Mouse (Mus musculus) cerebellum, postnatal 10 days (tissue): ENCODE data around the gene Il6.
A peak's percentile ranks its signal among the peaks of the same experiment; 100 is the strongest.
"Not testable (repeated sequence)": the region's sequence is repeated elsewhere in the genome, so short reads cannot be mapped to it uniquely, and the experiment has no call there.

Source experiments
- DNase-seq, 2 experiments: peaks; one replicate each; pipeline ENCODE4 v3.0.0; 2021; ENCODE audit warnings: mixed read lengths in 2 of 2

The Il6 gene

DNA sequence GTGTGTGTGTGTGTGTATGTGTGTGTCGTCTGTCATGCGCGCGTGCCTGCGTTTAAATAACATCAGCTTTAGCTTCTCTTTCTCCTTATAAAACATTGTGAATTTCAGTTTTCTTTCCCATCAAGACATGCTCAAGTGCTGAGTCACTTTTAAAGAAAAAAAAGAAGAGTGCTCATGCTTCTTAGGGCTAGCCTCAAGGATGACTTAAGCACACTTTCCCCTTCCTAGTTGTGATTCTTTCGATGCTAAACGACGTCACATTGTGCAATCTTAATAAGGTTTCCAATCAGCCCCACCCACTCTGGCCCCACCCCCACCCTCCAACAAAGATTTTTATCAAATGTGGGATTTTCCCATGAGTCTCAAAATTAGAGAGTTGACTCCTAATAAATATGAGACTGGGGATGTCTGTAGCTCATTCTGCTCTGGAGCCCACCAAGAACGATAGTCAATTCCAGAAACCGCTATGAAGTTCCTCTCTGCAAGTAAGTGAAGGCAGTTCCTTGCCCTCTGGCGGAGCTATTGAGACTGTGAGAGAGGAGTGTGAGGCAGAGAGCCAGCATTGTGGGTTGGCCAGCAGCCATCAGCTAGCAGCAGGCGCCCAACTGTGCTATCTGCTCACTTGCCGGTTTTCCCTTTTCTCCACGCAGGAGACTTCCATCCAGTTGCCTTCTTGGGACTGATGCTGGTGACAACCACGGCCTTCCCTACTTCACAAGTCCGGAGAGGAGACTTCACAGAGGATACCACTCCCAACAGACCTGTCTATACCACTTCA, at the start of gene Il6:
Il6 (plus strand) TSS at position 389 of the 778 bp plus-strand sequence.
- DNase-seq, result peak; percentile 97

DNA sequence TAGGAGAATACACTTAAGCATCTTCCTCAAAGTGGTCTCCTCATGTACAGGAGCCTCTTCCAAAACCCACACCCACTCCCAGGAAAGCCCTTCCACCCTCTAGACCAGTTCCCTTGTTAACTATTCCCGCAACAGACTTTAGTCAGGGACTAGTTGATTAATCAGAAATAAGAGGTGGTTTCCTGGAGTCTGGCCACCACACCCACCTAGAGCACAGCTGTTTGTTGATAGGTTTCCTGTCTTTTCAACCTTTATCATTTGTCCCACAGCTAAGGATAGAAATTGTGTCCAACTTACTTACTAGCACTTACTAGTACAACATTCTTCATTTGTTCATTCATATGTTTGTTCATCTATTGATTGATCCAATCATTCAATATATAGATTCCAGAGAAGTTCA, 49.4 kb upstream of the Il6 start:
- DNase-seq, result no peak

DNA sequence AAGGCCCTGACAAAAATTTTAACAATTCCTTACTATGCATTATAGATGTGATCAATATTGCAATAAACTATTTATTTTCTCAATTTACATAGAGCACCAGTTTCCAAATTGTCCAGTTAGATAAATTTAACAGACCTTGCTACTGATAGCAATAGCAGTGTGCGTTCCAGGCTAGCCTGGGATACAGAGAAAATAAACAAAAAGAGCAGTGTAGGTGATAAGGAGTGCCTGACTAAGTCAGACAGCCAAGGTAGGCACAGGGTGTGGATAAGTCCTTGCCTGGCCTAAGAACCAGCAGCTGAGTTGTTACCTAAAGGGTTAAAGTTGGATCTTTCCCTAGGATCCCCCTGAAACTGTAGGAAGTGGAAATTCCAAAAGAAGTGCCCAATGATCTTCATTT, 42.7 kb upstream of the Il6 start:
- no peak for DNase-seq

DNA sequence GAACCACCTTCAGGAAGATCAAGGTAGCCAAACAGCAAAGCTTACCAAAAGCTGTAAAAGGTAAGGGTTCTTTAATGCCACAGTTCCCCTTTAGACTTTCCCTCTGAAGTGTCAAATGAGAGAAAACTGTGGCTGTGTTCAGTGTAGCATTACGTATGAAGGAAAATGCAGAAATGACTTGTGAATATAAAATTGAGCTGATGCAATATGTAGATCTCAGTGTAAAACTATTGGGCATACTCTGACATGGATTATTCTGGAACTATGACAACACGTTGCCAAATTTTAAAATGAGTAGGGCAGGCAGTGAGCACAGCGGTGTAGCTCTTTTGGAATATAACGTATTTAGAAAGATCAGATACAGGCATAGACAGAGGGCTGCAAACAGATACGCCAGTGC, 40.1 kb upstream of the Il6 start:
- no peak for DNase-seq

DNA sequence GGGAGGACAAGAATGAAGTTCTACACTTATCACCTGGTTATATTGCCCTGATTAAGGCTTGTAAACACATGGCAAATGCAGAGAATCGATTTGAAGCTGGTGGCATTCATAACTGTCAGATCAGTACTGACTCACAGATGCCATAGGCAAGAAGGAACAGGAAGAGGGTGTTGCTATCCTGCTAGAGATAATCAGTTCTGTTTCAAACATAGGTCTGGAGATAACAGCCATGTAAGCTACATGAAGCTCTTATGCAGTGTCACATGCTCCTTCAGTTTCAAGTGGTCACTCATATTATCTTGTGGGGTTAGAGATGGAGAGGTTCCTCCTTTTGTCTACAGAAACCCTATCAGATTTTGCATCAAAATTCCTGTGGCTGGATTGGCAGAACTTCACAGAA, 39.4 kb upstream of the Il6 start:
- no peak for DNase-seq

DNA sequence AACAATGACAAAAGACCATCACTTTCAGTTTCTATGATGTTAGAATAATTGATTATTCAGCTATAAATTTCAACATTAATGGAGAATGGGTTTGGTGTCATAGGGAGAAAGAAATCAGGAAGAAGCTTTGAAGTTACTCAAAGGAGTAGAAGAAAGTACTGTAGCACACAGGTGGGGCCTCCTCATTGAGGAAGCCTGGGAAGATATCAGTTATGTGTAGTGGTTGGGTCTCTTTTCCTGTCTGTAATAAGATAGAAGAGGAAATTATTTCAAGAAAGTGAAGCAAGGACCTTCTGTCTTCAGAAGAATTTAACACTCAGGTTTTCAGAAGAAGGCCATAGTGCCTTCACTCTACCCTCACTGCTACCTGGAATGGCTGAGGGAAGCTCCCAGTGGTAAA, 38.8 kb upstream of the Il6 start:
- no peak for DNase-seq

DNA sequence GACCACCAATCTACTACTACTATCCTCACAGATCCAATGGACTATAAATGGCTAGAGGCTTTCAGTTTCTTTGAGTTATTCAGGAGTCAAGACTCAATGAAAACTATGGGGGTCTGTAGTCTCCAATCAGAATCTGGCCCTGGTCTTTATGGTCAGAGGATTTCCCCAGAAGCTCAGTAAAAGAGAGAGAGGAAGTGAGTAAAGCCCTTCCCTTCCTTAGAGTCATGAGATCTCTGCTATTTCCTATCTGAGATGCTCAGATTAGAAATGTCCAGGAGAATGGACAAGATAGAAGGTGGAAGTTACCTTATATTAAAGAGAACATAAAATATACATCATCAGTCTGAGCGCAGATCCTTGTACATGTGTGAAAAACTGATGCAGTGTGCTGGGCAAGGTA, 19.3 kb upstream of the Il6 start:
- DNase-seq, result no peak

DNA sequence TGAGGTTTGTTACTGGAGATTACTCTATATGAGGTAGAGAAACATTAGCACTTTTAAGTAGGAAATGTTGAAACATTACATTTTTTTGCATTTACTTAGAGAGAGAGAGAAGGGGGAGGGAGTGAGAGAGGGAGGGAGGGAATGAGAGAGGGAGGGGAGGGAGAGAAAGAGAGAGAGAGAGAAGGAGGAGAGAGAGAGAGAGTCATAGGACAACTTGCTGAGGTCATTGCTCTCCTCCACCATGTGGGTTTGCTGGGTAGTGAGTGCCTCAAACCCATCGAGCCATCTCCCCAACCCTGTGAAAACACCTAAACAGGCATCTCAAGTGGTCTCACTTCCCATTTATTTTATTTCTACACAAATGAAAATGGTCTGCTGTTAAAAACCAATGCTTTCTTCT, 18.6 kb upstream of the Il6 start:
- no peak for DNase-seq

DNA sequence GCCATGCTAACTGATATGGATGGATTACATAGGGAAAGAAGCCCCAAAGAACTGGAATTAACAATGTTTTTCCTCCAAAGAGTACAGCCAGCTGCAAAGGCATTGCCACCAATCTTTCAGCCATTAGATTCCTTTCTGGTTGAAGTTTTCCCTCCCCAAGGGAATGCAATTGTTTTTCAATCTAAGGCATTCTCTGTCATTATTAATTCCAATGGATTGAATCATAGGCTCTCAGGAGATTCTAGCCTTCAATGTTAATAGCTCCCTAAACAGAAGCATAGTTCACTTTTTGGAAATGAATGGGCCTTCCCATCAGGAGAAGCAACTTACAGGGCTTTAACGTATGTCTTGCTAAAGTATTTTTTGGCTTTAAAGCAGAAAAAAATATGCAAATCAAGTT, 15.6 kb upstream of the Il6 start:
- DNase-seq, result no peak

DNA sequence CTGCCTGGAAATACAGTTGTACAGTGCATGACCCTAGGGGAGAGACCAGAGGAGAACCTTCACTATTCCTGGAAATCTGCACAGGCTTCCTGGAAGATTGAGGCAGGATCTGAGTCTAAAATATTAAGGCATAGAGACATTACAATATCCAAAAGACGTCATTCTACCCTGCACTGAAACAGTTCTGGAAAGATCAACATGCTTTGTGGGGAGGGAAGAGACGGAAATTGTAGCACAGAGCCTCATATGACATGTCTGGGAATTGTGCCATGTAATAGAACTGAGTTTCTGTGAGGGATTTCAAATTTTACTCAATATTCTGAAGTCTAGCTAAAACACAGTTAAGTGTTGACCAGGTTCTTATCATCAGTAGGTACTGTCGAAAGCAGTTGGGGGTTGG, 12.0 kb upstream of the Il6 start:
- no peak for DNase-seq

DNA sequence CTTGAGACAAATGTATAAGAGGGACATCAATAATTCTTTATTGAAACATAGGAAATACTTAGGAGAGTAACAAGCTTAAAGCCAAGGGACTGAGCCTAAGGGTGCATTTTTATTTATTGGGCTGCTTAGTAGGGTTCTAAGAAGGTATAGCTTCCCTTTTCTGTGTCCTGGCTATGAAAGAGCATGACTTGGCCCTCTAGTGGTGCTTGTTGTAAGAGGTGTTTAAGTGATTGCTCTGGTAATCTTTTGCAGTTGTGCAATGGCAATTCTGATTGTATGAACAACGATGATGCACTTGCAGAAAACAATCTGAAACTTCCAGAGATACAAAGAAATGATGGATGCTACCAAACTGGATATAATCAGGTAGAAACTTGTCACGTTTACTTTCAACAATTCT, 1.7 kb downstream of the Il6 start:
- DNase-seq, result peak; percentile 20 to 38

DNA sequence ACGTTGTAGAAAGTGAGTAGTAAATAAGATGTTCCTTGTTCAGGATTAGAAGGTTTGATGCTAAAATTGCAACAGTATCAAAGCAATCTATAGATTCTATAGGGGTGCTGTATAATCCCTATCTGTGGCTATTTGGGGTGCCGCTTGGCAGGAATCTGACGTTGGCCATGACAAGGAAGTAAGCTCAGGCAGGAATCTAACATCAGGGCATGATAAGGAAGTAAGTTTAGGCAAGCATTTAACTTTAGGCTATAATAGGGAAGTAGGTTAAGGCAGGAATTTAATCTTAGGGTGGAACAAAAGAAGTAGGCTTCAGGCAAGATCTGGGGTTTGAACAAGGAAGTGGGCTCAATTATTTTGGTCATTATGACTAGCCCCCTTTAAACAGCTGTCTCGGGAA, 22.9 kb downstream of the Il6 start:
- not testable (repeated sequence) for DNase-seq

DNA sequence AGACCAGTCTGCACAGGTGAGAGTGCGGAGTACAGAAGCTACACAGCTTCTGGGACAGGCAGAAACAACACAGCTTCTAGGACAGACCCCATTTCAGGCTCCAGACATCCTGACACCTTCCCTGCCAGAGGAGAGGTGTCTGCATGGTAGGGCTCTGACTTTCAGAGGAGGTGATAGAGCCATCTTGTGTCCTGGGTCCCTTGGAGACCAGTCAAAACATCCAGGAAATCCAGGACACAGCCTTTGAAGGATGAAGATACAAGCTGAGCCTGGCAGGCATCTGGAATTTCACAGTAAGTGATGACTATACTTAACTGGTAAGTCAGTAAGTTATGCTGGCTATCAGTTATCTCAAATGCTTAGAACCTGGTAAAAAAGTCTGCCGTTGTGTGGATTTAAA, 24.2 kb downstream of the Il6 start:
- not testable (repeated sequence) for DNase-seq

DNA sequence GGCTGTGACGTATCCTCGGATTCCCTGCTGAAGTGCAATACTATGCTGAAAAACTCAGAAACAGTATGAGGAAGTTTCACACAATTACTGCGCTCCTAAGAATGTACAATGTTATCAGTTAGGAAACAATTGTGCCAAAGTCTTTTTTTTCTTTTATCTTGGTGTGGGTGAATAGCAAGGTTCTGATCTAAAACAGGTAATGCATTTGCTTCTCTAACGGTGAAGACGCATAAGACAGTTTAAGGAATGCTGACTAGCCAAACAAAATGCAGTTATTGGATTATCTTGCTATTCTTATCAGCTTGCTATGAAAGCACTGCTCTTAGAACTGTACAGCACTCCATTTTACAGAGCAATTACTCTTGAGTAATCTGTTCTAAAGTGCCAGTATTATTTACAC, 26.4 kb downstream of the Il6 start:
- DNase-seq, result not testable (repeated sequence)

DNA sequence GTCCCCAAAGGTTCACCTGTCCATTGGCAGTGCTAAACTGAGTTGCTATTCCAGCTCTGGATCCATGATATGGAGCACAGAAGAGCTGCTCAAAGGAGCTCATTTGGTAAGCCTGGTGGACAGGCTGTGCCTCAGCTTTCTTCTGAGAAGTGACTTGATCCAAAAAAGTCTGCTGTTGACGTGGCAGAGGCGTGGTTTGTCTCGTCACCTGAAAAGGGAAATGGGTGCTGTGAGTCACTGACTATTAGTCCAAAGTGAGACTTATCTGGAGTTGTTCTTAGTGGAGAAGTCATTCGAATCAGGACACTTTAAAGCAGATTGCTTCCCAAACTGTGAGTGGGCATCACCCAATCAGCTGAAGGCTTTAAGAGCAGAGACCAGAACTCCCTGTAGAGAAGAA, 26.9 kb downstream of the Il6 start:
- not testable (repeated sequence) for DNase-seq

DNA sequence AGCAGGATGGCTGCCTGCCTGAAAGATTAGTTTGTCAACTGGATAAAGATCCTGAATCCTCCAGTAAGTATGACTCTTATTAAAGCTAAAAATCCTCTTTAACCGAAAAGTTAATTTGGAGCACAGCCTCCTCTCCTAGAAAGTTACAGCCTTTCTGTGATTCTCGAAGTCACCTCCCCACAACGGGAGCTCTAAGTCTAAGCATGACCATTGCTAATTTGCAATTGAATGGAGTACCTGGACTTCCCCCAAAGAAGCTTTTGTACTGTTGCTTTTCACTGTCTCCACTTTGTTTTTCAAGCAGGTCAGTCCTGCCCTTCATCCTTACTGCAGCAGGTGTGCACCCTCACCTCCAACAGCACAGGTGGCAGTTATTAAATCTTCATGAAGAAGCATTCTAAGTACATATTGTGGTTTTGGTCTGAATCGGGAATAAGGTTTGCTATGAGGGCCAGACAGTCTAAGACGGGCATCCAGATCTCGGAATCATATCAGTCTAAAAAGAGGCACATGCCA, 45.4 kb downstream of the Il6 start:
- no peak for DNase-seq

DNA sequence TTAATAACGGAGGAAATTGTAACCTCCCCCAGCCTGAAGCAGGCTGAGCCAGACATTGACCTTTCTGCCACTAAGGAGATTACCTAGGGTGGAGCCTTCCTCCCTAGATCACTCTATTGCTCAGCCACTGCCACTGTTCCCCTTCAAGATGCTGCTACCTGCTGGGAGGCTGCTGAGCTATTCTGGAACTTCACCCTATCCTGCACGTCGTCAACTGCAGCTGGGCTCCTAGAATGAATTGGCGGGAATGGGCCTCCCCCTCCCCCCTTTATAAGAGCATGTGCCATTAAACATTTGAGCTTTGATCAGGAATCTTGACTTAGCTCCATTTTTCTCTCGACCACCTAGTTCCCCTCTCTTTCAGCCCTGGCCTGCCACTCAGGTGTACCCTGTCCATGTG, 46.7 kb downstream of the Il6 start:
- not testable (repeated sequence) for DNase-seq

DNA sequence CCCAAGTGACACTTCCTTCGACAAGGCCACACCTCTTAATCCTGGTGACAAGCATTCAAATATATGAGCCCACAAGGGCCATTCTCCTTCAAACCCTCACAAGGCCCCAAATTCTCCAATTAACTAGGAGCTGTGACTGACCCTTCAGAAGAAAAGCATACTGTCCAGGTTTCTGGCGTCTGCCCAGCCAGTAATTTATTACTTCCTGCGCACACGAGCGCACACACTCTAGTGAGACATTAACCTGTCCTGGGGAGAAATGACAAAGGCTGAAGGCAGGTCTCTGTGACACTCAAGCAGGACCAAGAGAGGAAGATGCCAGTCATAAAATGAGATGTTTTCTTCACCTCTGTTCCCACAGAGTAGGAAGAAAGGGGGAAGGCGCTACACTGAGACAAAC, 54.8 kb downstream of the Il6 start:
- DNase-seq, result no peak
